Mouse (Mus musculus) adrenal gland, adult (tissue): ENCODE measurements around the gene Zkscan4.
"Not testable (repeated sequence)": the region's sequence is repeated elsewhere in the genome, so short reads cannot be mapped to it uniquely, and the experiment has no call there.

ENCODE experiments used
- DNase-seq, 2 experiments: peaks; one replicate each; pipeline ENCODE4 v3.0.0; 2022 to 2023; ENCODE audit warnings: low spot score in 1 of 2; ENCODE audit not compliant: inconsistent age in 2 of 2

Zkscan4 gene

GRCm38 (mm10) chr13:21478759-21479670 is at the start of gene Zkscan4, which contains the start of gene Gm10065:
Gene Zkscan4, plus strand, starts transcription at chr13:21478907.
Gene Gm10065, minus strand, starts transcription at chr13:21479441.
- peak; percentile 69 to 93 for DNase-seq

GRCm38 (mm10) chr13:21435476-21435875 is 43.2 kb upstream of the Zkscan4 start:
- no peak for DNase-seq

DNA sequence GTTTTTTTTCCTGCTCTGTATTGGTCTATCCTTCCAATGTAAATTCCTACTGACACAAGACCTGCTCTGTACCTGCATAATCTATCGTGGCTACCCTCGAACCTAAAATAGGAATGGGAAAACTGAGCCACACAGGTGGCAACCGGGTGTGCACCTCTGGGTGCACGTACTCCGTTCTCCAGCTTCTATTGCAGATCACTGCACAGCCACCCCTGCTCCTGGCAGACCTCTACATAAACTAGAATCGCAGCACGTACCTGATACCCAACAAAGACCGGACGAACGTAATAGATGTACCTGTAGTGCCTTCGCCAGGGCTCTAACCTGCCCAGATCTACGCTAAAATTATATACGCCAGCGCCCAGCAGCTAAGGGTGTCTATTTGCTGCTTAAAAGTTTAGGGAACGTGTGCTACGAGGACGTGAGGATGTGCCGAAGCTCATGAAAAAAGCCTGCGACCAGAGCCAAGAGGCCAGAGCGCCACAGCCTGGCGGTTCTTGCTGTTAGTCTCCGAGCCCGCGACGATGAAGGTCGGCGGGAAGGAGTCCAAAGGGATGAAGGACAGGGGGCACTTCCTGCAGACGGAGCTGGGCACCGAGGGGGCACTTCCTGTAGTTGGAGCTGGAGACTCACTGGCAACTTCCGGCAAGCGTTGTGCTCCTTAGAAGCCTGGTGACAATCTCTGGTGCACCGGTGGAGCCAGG is 38.1 kb upstream of the Zkscan4 start, which contains the start of gene Pgbd1:
Gene Pgbd1, minus strand, starts transcription at position 556 of the 704 bp plus-strand sequence.
- peak; percentile 83 to 92 for DNase-seq

- no peak for DNase-seq
These were observed 37.5 kb upstream of the Zkscan4 start for GRCm38 (mm10) chr13:21441207-21441572.

DNA sequence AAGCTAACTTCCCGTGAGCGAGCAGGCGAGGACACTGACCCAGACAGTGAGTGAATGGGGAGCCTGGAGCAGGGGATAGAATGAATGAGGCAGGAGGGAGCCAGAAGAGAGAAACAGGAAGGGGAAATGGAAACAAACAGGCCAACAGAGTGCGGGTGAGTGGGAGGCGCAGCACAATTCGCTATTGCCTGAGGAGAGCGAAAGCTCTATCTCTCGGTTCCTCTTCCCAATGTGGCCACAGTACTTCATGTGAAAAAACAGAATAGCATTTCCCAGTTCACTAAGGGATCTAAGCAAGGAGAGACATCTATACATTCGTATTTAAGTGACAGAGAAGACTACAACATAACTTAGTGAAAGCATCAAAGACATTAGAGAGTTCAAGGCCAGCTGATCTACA is 31.9 kb upstream of the Zkscan4 start:
- DNase-seq, result no peak

GRCm38 (mm10) chr13:21447856-21448614 is 30.7 kb upstream of the Zkscan4 start:
- DNase-seq, result no peak

DNA sequence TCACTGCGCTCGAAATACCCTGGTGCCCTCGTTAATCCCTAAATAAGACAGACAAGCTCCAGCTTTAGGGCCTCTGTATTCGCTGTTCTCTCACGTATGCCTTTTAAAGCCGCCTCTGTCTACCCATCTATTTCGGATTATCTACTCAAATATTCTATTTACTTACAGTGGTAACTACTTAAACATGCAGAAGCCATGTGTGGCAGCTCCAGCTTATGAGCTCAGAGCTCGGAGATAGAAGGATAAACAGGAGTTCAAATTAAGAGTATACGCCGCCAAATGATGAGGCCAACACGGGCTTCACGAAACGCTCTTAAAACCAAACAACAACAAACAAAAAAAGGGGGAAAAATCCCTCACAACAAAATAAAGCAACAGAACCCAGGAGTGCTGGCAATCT is 25.7 kb upstream of the Zkscan4 start:
- no peak for DNase-seq

DNA sequence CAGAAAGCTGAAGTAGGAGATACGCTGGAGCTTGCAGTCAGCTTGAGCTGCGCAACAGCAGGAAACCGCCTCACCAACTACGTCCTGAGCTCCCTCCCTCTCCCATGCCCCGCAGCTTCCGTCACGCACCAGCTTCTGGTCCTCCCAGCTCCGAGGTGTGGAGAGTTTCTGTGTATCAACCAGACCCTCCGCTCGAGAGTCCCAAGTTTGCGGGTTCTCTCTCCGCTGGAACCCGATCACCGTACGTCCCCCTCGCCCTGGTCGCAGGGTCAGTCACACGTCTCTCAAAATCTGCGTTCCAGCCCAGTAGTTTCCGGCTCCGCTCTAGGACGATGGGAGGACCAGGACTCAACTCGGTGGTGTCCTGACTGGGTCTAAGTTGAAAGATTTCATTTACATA is 25.3 kb upstream of the Zkscan4 start, which contains the start of gene Zscan26:
Gene Zscan26, minus strand, starts transcription at position 282 of the 400 bp plus-strand sequence.
- DNase-seq, result peak; percentile 88 to 97

DNA sequence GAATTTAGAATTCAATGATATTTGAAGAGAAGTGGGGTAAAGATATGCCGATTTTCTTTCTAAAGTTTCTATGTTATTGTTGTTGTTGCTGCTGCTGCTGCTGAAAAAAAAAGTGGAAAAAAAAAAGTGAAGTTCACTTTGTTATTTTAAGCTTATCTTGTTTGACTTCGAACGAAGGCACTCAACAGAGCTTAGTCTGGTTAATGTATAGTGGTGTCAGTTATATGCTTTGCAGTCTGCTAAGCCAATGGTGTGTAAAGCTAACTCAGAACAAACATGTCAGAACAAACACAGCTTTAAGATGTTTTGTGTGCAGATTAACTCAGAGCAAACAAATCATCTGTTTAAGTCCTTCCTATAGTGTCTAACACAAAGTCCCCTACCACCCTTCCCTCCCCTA is 24.6 kb upstream of the Zkscan4 start:
- DNase-seq, result no peak

- DNase-seq, result no peak
These were observed 22.4 kb upstream of the Zkscan4 start for GRCm38 (mm10) chr13:21456347-21456746.

- not testable (repeated sequence) for DNase-seq
These were observed 16.2 kb upstream of the Zkscan4 start for GRCm38 (mm10) chr13:21462516-21462915.

GRCm38 (mm10) chr13:21467336-21467735 is 11.4 kb upstream of the Zkscan4 start:
- no peak for DNase-seq

GRCm38 (mm10) chr13:21468061-21469019 is 10.4 kb upstream of the Zkscan4 start, which contains the start of gene Nkapl:
Gene Nkapl, minus strand, starts transcription at chr13:21468509.
- peak; percentile 89 to 95 for DNase-seq

DNA sequence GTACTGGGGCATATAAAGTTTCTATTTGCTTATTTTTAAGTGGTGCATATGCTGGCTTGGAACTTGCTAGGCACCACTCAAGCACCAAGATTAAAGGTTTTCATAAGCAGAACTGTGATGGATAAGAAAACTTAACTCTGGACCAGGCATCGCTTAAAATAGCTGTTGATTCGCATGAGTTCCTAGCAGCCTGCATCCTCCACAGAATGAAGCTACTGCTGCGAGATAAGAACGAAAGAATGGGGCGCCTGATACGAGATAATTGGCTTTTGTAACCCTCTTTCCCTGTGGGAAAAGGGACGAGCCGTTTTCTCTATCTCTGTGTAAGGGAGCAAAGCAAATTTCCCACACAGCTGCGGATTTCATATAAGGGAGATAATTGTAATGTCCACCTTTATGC is 9.6 kb upstream of the Zkscan4 start:
- no peak for DNase-seq

DNA sequence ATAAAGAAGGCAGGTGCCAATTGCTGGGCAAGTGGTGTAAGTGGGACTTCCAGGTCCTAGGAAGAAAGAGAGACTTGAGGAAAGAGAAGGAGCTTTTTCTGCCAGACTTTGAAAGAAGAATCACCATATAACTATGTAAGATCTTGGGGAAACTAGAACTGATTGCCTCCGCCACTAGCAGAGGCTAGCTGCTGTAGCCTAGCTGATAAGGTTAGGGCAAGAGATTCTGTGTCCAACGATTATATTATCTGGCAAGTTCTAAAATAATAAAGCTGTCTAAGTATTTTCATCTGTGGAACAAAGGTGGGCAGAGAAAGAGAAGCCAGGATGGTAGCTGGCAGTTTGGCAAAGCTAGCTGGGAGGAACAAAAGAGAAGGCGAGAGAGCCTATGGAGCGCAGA is 6.3 kb upstream of the Zkscan4 start:
- DNase-seq, result no peak

GRCm38 (mm10) chr13:21486881-21487280 is 8.2 kb downstream of the Zkscan4 start:
- no peak for DNase-seq

GRCm38 (mm10) chr13:21492847-21493246 is 14.1 kb downstream of the Zkscan4 start:
- DNase-seq, result peak; percentile 13 to 77

DNA sequence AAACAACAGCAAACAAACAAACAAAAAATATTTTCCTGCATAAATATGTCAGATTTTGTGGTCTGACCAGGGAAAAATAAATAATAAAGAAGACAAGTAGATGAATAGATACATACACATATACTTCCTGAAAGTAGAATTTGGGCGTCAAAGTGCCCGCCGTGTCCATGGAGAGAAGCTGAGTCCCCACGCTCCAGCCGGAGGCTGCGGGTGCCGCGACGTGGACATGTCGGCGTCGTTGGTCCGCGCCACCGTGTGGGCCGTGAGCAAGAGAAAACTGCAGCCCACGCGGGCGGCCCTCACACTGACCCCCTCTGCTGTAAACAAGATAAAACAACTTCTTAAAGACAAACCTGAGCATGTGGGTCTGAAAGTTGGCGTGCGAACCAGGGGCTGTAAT is 16.4 kb downstream of the Zkscan4 start, which contains the start of gene AK157302:
Gene AK157302, plus strand, starts transcription at position 144 of the 400 bp plus-strand sequence.
- DNase-seq, result peak in 1 of 2 experiments; percentile 18

DNA sequence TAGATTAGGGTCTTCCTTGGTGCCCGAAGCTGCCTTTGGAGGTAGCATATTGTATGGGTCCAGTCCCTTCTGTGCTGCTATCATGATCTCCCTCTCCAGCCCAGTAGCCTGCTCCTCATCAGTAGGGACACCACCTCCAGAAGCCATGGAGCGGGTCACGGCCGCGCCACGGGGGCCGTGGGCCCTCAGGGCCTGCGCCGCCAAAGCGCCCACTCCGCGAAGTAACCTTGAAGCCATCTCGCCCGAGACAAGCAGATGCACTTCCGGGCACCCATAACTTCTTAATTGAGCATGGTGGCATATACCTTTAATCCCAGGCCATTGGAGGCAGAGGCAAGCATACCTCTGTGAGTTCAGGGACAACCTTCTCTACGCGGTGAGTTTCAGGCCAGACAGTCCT is 22.5 kb downstream of the Zkscan4 start, which contains the start of gene Gm11273:
Gene Gm11273, minus strand, starts transcription at position 237 of the 400 bp plus-strand sequence.
- DNase-seq, result not testable (repeated sequence)

GRCm38 (mm10) chr13:21502296-21502695 is 23.6 kb downstream of the Zkscan4 start:
- DNase-seq, result no peak
